Mouse (Mus musculus) heart, embryonic 10.5 days (tissue): Measurements from ENCODE around the gene Cyp2d10. TPM values are rescaled to one million over a fixed set of nuclear protein-coding genes. Genes with fewer than 3 reads are reported as not detected.
A peak's percentile ranks its signal among the peaks of the same experiment; 100 is the strongest.
"Not testable (repeated sequence)": the region's sequence is repeated elsewhere in the genome, so short reads cannot be mapped to it uniquely, and the experiment has no call there.

Experiments
- DNase-seq: peaks from one replicate; pipeline ENCODE4 v3.0.0-alpha.2; 2017; ENCODE audit warnings: low spot score
- H3K27ac ChIP-seq: fragments of 300-500 bp; sonication (generic); 2 replicates; pipeline ENCODE4 v1.5.1; 2016; ENCODE audit warnings: mild to moderate bottlenecking
- H3K27me3 ChIP-seq: fragments of 300-500 bp; sonication (generic); 2 replicates; pipeline ENCODE4 v1.6.1; 2016; ENCODE audit warnings: mild to moderate bottlenecking; ENCODE audit not compliant: poor library complexity, insufficient read depth, severe bottlenecking
- H3K36me3 ChIP-seq: fragments of 300-500 bp; sonication (generic); 2 replicates; pipeline ENCODE4 v1.6.1; 2016; ENCODE audit warnings: mild to moderate bottlenecking, moderate library complexity
- H3K4me1 ChIP-seq: fragments of 300-500 bp; sonication (generic); 2 replicates; pipeline ENCODE4 v1.6.1; 2016; ENCODE audit warnings: mild to moderate bottlenecking
- H3K4me3 ChIP-seq: fragments of 300-500 bp; sonication (generic); 2 replicates; pipeline ENCODE4 v1.5.1; 2016; ENCODE audit warnings: mild to moderate bottlenecking, moderate library complexity
- H3K9me3 ChIP-seq: fragments of 300-500 bp; sonication (generic); 2 replicates; pipeline ENCODE4 v1.6.1; 2016; ENCODE audit warnings: mild to moderate bottlenecking, moderate library complexity
- WGBS: fragments of 180-500 bp; shearing (Covaris S2); methylation state at CpG from one replicate; pipeline ENCODE4 v1.1.7; 2016; 5-methylcytosine and 5-hydroxymethylcytosine counted together
- polyA plus RNA-seq: library from polyadenylated mRNA; unstranded; fragments of >200 nt; fragmentation: Nextera tagmentation; extraction: Ambion mirVana; gene quantifications from 2 replicates; pipeline ENCODE4 v1.2.1, GENCODE M21; 2016

Cyp2d10 gene
- polyA plus RNA-seq, 1 experiment from 2014 or later = 0.75 TPM

- Histone ChIP-seq H3K27me3 (no peaks in the 10 kb centered on the region), H3K4me3 (no peak overlapping the region), H3K27ac (no peak overlapping the region), H3K36me3 (no peaks in the 10 kb centered on the region), H3K4me1 (no peaks in the 10 kb centered on the region), H3K9me3 (no peaks in the 10 kb centered on the region)
- WGBS = 78% methylated on average over 3 of the region's 3 CpGs
- peak; percentile 42 for DNase-seq
These were observed 16.5 kb upstream of the Cyp2d10 start for GRCm38 (mm10) chr15:82423471-82423870.

GRCm38 (mm10) chr15:82422935-82423334 lies 15.9 kb upstream of the Cyp2d10 start:
- no peaks in the 10 kb centered on the region for H3K36me3 ChIP-seq
- H3K27ac ChIP-seq = no peak overlapping the region
- H3K4me3 ChIP-seq = no peak overlapping the region
- no peaks in the 10 kb centered on the region for H3K4me1 ChIP-seq
- H3K27me3 ChIP-seq = no peaks in the 10 kb centered on the region
- DNase-seq = no peak
- H3K9me3 ChIP-seq = no peaks in the 10 kb centered on the region
- 77% methylated on average over 4 of the region's 4 CpGs for WGBS

- WGBS = 89% methylated on average over 1 of the region's 1 CpGs
- DNase-seq = peak; percentile 6
- H3K36me3 ChIP-seq = no peaks in the 10 kb centered on the region
- no peak overlapping the region for H3K4me3 ChIP-seq
- no peaks in the 10 kb centered on the region for H3K9me3 ChIP-seq
- peaks cover 8% of the 10 kb centered on the region for H3K4me1 ChIP-seq
- H3K27ac ChIP-seq = no peak overlapping the region
- H3K27me3 ChIP-seq = no peaks in the 10 kb centered on the region
These were observed 11.6 kb upstream of the Cyp2d10 start for GRCm38 (mm10) chr15:82418616-82419015.

- Histone ChIP-seq H3K9me3 (no peaks in the 10 kb centered on the region), H3K4me3 (peak overlapping the region; percentile 40), H3K4me1 (peaks cover 8% of the 10 kb centered on the region), H3K27ac (peak overlapping the region; percentile 67; the same call in 1 of the 2 replicates), H3K27me3 (no peaks in the 10 kb centered on the region), H3K36me3 (no peaks in the 10 kb centered on the region)
- WGBS = 25% methylated on average over 16 of the region's 16 CpGs
- peak; percentile 89 for DNase-seq
These were observed 10.1 kb upstream of the Cyp2d10 start for GRCm38 (mm10) chr15:82416797-82417789.

GRCm38 (mm10) chr15:82407536-82407935 lies 541 bp upstream of the Cyp2d10 start:
- no peaks in the 10 kb centered on the region for H3K9me3 ChIP-seq
- H3K4me1 ChIP-seq = no peaks in the 10 kb centered on the region
- no peak overlapping the region for H3K27ac ChIP-seq
- WGBS = 82% methylated on average over 4 of the region's 4 CpGs
- H3K4me3 ChIP-seq = no peak overlapping the region
- DNase-seq = peak; percentile 64
- no peaks in the 10 kb centered on the region for H3K36me3 ChIP-seq
- H3K27me3 ChIP-seq = no peaks in the 10 kb centered on the region

- 78% methylated on average over 3 of the region's 3 CpGs for WGBS
- Histone ChIP-seq H3K27me3 (no peaks in the 10 kb centered on the region), H3K4me1 (no peaks in the 10 kb centered on the region), H3K4me3 (no peak overlapping the region), H3K27ac (no peak overlapping the region), H3K9me3 (no peaks in the 10 kb centered on the region), H3K36me3 (no peaks in the 10 kb centered on the region)
- DNase-seq = peak; percentile 46
These were observed 2.8 kb downstream of the Cyp2d10 start for GRCm38 (mm10) chr15:82404163-82404562.

GRCm38 (mm10) chr15:82403606-82404005 lies 3.4 kb downstream of the Cyp2d10 start:
- no peaks in the 10 kb centered on the region for H3K27me3 ChIP-seq
- peak; percentile 36 for DNase-seq
- H3K27ac ChIP-seq = no peak overlapping the region
- 92% methylated on average over 9 of the region's 9 CpGs for WGBS
- H3K9me3 ChIP-seq = no peaks in the 10 kb centered on the region
- no peaks in the 10 kb centered on the region for H3K36me3 ChIP-seq
- H3K4me3 ChIP-seq = no peak overlapping the region
- H3K4me1 ChIP-seq = no peaks in the 10 kb centered on the region

GRCm38 (mm10) chr15:82402741-82403140 lies 4.3 kb downstream of the Cyp2d10 start:
- Histone ChIP-seq H3K27me3 (no peaks in the 10 kb centered on the region), H3K9me3 (no peaks in the 10 kb centered on the region), H3K4me1 (no peaks in the 10 kb centered on the region), H3K27ac (no peak overlapping the region), H3K4me3 (no peak overlapping the region), H3K36me3 (no peaks in the 10 kb centered on the region)
- 82% methylated on average over 6 of the region's 6 CpGs for WGBS
- DNase-seq = peak; percentile 71

GRCm38 (mm10) chr15:82402106-82402505 lies 4.9 kb downstream of the Cyp2d10 start:
- no peaks in the 10 kb centered on the region for H3K9me3 ChIP-seq
- no peaks in the 10 kb centered on the region for H3K27me3 ChIP-seq
- no peak overlapping the region for H3K27ac ChIP-seq
- H3K4me1 ChIP-seq = no peaks in the 10 kb centered on the region
- no peaks in the 10 kb centered on the region for H3K36me3 ChIP-seq
- H3K4me3 ChIP-seq = no peak overlapping the region
- peak; percentile 65 for DNase-seq

GRCm38 (mm10) chr15:82401516-82401915 lies 5.5 kb downstream of the Cyp2d10 start:
- WGBS = 78% methylated on average over 2 of the region's 2 CpGs
- no peaks in the 10 kb centered on the region for H3K9me3 ChIP-seq
- no peaks in the 10 kb centered on the region for H3K36me3 ChIP-seq
- H3K4me1 ChIP-seq = no peaks in the 10 kb centered on the region
- H3K27me3 ChIP-seq = no peaks in the 10 kb centered on the region
- no peak overlapping the region for H3K27ac ChIP-seq
- H3K4me3 ChIP-seq = no peak overlapping the region
- DNase-seq = peak; percentile 25

- H3K9me3 ChIP-seq, H3K4me1 ChIP-seq, H3K27me3 ChIP-seq, H3K27ac ChIP-seq, H3K36me3 ChIP-seq, H3K4me3 ChIP-seq: not testable (repeated sequence)
- peak; percentile 33 for DNase-seq
- 89% methylated on average over 3 of the region's 3 CpGs for WGBS
These were observed 11.0 kb downstream of the Cyp2d10 start for GRCm38 (mm10) chr15:82395955-82396354.

GRCm38 (mm10) chr15:82393922-82394321 lies 13.1 kb downstream of the Cyp2d10 start, which contains the start of gene Cyp2d11:
Gene Cyp2d11, minus strand, starts transcription at chr15:82394022.
- not testable (repeated sequence) for H3K27me3 ChIP-seq, H3K4me3 ChIP-seq, H3K27ac ChIP-seq, H3K36me3 ChIP-seq, H3K9me3 ChIP-seq, H3K4me1 ChIP-seq
- DNase-seq = peak; percentile 30
- WGBS = 84% methylated on average over 2 of the region's 2 CpGs

- 87% methylated on average over 10 of the region's 10 CpGs for WGBS
- not testable (repeated sequence) for H3K4me3 ChIP-seq, H3K9me3 ChIP-seq
These were observed 17.1 kb downstream of the Cyp2d10 start for GRCm38 (mm10) chr15:82389916-82390315.

More at GRCm38 (mm10) chr15:82389916-82390315, 17.1 kb downstream of the Cyp2d10 start:
- not testable (repeated sequence) for H3K27ac ChIP-seq, H3K36me3 ChIP-seq, H3K27me3 ChIP-seq, H3K4me1 ChIP-seq
- peak; percentile 58 for DNase-seq
